Mouse (Mus musculus): Measurements from ENCODE around the gene Cxcr5. TPM values are rescaled to one million over a fixed set of nuclear protein-coding genes. Genes with fewer than 3 reads are reported as not detected.

The Cxcr5 gene
- polyA plus RNA-seq, 1 experiment from 2014 or later, result not detected

GRCm38 (mm10) chr9:44551138-44551537, 10.5 kb downstream of the Cxcr5 start:
- no peak overlapping the region for H3K9ac ChIP-seq (replicated peaks; ENCODE audit: low read depth, low read length)
- no peak overlapping the region for H3K4me2 ChIP-seq (ENCODE audit: low read length)
- H3K4me1 ChIP-seq (replicated peaks; ENCODE audit: control insufficient read depth, insufficient read depth, low read length), result no peaks in the 10 kb centered on the region
- no peaks in the 10 kb centered on the region for H3K36me3 ChIP-seq (ENCODE audit: control insufficient read depth, insufficient read depth)
- no peak for ATAC-seq
- H3K27ac ChIP-seq (ENCODE audit: low read length), result no peak overlapping the region
- no peaks in the 10 kb centered on the region for H3K27me3 ChIP-seq (replicated peaks; ENCODE audit: control insufficient read depth, insufficient read depth, low read length)
- H3K4me3 ChIP-seq (replicated peaks; ENCODE audit: low read length), result no peak overlapping the region
- 82% methylated on average over 10 of the region's 10 CpGs for WGBS
- no peaks in the 10 kb centered on the region for H3K9me3 ChIP-seq (ENCODE audit: control insufficient read depth, low read length)

- H3K4me1 ChIP-seq (replicated peaks; ENCODE audit: control insufficient read depth, insufficient read depth, low read length), result no peaks in the 10 kb centered on the region
- no peaks in the 10 kb centered on the region for H3K9me3 ChIP-seq (ENCODE audit: control insufficient read depth, low read length)
- ATAC-seq, result no peak
- H3K9ac ChIP-seq (replicated peaks; ENCODE audit: low read depth, low read length), result no peak overlapping the region
- no peaks in the 10 kb centered on the region for H3K36me3 ChIP-seq (ENCODE audit: control insufficient read depth, insufficient read depth)
- no peak overlapping the region for H3K4me2 ChIP-seq (ENCODE audit: low read length)
- H3K27ac ChIP-seq (ENCODE audit: low read length), result no peak overlapping the region
- no peaks in the 10 kb centered on the region for H3K27me3 ChIP-seq (replicated peaks; ENCODE audit: control insufficient read depth, insufficient read depth, low read length)
- no peak overlapping the region for H3K4me3 ChIP-seq (replicated peaks; ENCODE audit: low read length)
- WGBS, result 93% methylated on average over 8 of the region's 8 CpGs
Measured at GRCm38 (mm10) chr9:44548412-44549152, 13.1 kb downstream of the Cxcr5 start.

GRCm38 (mm10) chr9:44544986-44545385, 16.7 kb downstream of the Cxcr5 start:
- Histone ChIP-seq H3K4me1 (replicated peaks; ENCODE audit: control insufficient read depth, insufficient read depth, low read length) (no peaks in the 10 kb centered on the region), H3K4me2 (ENCODE audit: low read length) (no peak overlapping the region), H3K9me3 (ENCODE audit: control insufficient read depth, low read length) (no peaks in the 10 kb centered on the region), H3K36me3 (ENCODE audit: control insufficient read depth, insufficient read depth) (no peaks in the 10 kb centered on the region), H3K27me3 (replicated peaks; ENCODE audit: control insufficient read depth, insufficient read depth, low read length) (no peaks in the 10 kb centered on the region), H3K9ac (replicated peaks; ENCODE audit: low read depth, low read length) (no peak overlapping the region), H3K4me3 (replicated peaks; ENCODE audit: low read length) (no peak overlapping the region), H3K27ac (ENCODE audit: low read length) (no peak overlapping the region)
- 74% methylated on average over 3 of the region's 3 CpGs for WGBS
- ATAC-seq, result no peak

GRCm38 (mm10) chr9:44542364-44542763, 19.3 kb downstream of the Cxcr5 start:
- no peaks in the 10 kb centered on the region for H3K36me3 ChIP-seq (ENCODE audit: control insufficient read depth, insufficient read depth)
- no peaks in the 10 kb centered on the region for H3K27me3 ChIP-seq (replicated peaks; ENCODE audit: control insufficient read depth, insufficient read depth, low read length)
- no peaks in the 10 kb centered on the region for H3K4me1 ChIP-seq (replicated peaks; ENCODE audit: control insufficient read depth, insufficient read depth, low read length)
- no peak overlapping the region for H3K4me2 ChIP-seq (ENCODE audit: low read length)
- H3K9me3 ChIP-seq (ENCODE audit: control insufficient read depth, low read length), result no peaks in the 10 kb centered on the region
- no peak for ATAC-seq
- H3K4me3 ChIP-seq (replicated peaks; ENCODE audit: low read length), result no peak overlapping the region
- 87% methylated on average over 4 of the region's 4 CpGs for WGBS
- H3K27ac ChIP-seq (ENCODE audit: low read length), result no peak overlapping the region
- no peak overlapping the region for H3K9ac ChIP-seq (replicated peaks; ENCODE audit: low read depth, low read length)

- Histone ChIP-seq H3K9ac (replicated peaks; ENCODE audit: low read depth, low read length) (no peak overlapping the region), H3K27ac (ENCODE audit: low read length) (no peak overlapping the region), H3K4me1 (replicated peaks; ENCODE audit: control insufficient read depth, insufficient read depth, low read length) (no peaks in the 10 kb centered on the region), H3K27me3 (replicated peaks; ENCODE audit: control insufficient read depth, insufficient read depth, low read length) (no peaks in the 10 kb centered on the region), H3K4me2 (ENCODE audit: low read length) (no peak overlapping the region), H3K4me3 (replicated peaks; ENCODE audit: low read length) (no peak overlapping the region), H3K9me3 (ENCODE audit: control insufficient read depth, low read length) (no peaks in the 10 kb centered on the region), H3K36me3 (ENCODE audit: control insufficient read depth, insufficient read depth) (no peaks in the 10 kb centered on the region)
- 84% methylated on average over 3 of the region's 3 CpGs for WGBS
- no peak for ATAC-seq
Measured at GRCm38 (mm10) chr9:44540676-44541075, 21.0 kb downstream of the Cxcr5 start.

- ATAC-seq, result no peak
- no peaks in the 10 kb centered on the region for H3K27me3 ChIP-seq (replicated peaks; ENCODE audit: control insufficient read depth, insufficient read depth, low read length)
- no peaks in the 10 kb centered on the region for H3K4me1 ChIP-seq (replicated peaks; ENCODE audit: control insufficient read depth, insufficient read depth, low read length)
- H3K27ac ChIP-seq (ENCODE audit: low read length), result no peak overlapping the region
- WGBS, result 42% methylated on average over 2 of the region's 2 CpGs
- H3K36me3 ChIP-seq (ENCODE audit: control insufficient read depth, insufficient read depth), result no peaks in the 10 kb centered on the region
- no peaks in the 10 kb centered on the region for H3K9me3 ChIP-seq (ENCODE audit: control insufficient read depth, low read length)
- no peak overlapping the region for H3K4me3 ChIP-seq (replicated peaks; ENCODE audit: low read length)
- no peak overlapping the region for H3K4me2 ChIP-seq (ENCODE audit: low read length)
- H3K9ac ChIP-seq (replicated peaks; ENCODE audit: low read depth, low read length), result no peak overlapping the region
Measured at GRCm38 (mm10) chr9:44539816-44540421, 21.8 kb downstream of the Cxcr5 start.

- Histone ChIP-seq H3K27ac (ENCODE audit: low read length) (no peak overlapping the region), H3K4me3 (replicated peaks; ENCODE audit: low read length) (no peak overlapping the region), H3K36me3 (ENCODE audit: control insufficient read depth, insufficient read depth) (no peaks in the 10 kb centered on the region), H3K9ac (replicated peaks; ENCODE audit: low read depth, low read length) (no peak overlapping the region), H3K4me2 (ENCODE audit: low read length) (no peak overlapping the region), H3K9me3 (ENCODE audit: control insufficient read depth, low read length) (no peaks in the 10 kb centered on the region), H3K27me3 (replicated peaks; ENCODE audit: control insufficient read depth, insufficient read depth, low read length) (no peaks in the 10 kb centered on the region), H3K4me1 (replicated peaks; ENCODE audit: control insufficient read depth, insufficient read depth, low read length) (no peaks in the 10 kb centered on the region)
- ATAC-seq, result no peak
- 81% methylated on average over 19 of the region's 19 CpGs for WGBS
Measured at GRCm38 (mm10) chr9:44537625-44538301, 23.9 kb downstream of the Cxcr5 start.

GRCm38 (mm10) chr9:44532991-44533580, 28.6 kb downstream of the Cxcr5 start:
- no peaks in the 10 kb centered on the region for H3K27me3 ChIP-seq (replicated peaks; ENCODE audit: control insufficient read depth, insufficient read depth, low read length)
- no peak for ATAC-seq
- WGBS, result 85% methylated on average over 6 of the region's 6 CpGs

GRCm38 (mm10) chr9:44528340-44528739, 33.3 kb downstream of the Cxcr5 start:
- Histone ChIP-seq H3K4me3 (replicated peaks; ENCODE audit: low read length) (no peak overlapping the region), H3K9ac (replicated peaks; ENCODE audit: low read depth, low read length) (no peak overlapping the region), H3K4me1 (replicated peaks; ENCODE audit: control insufficient read depth, insufficient read depth, low read length) (no peaks in the 10 kb centered on the region), H3K9me3 (ENCODE audit: control insufficient read depth, low read length) (no peaks in the 10 kb centered on the region; the same call in 1 of the 2 replicates), H3K27me3 (replicated peaks; ENCODE audit: control insufficient read depth, insufficient read depth, low read length) (no peaks in the 10 kb centered on the region), H3K27ac (ENCODE audit: low read length) (no peak overlapping the region), H3K36me3 (ENCODE audit: control insufficient read depth, insufficient read depth) (no peaks in the 10 kb centered on the region), H3K4me2 (ENCODE audit: low read length) (no peak overlapping the region)
- WGBS, result 87% methylated on average over 8 of the region's 8 CpGs
- no peak for ATAC-seq

More at GRCm38 (mm10) chr9:44532991-44533580, 28.6 kb downstream of the Cxcr5 start:
- Histone ChIP-seq H3K9me3 (ENCODE audit: control insufficient read depth, low read length) (no peaks in the 10 kb centered on the region; the same call in 1 of the 2 replicates), H3K4me3 (replicated peaks; ENCODE audit: low read length) (no peak overlapping the region), H3K4me1 (replicated peaks; ENCODE audit: control insufficient read depth, insufficient read depth, low read length) (no peaks in the 10 kb centered on the region), H3K27ac (ENCODE audit: low read length) (no peak overlapping the region), H3K36me3 (ENCODE audit: control insufficient read depth, insufficient read depth) (no peaks in the 10 kb centered on the region), H3K9ac (replicated peaks; ENCODE audit: low read depth, low read length) (no peak overlapping the region), H3K4me2 (ENCODE audit: low read length) (no peak overlapping the region)

All from forebrain, embryonic 16.5 days (tissue).